Mouse (Mus musculus) bone marrow, adult 2 months (tissue): ENCODE data around the gene Yif1a. TPM values are rescaled to one million over a fixed set of nuclear protein-coding genes. Genes with fewer than 3 reads are reported as not detected.

Experiments used
- H3K27ac ChIP-seq: fragments of 200-500 bp; 2 replicates; pipeline ENCODE4 v1.5.1; 2012; ENCODE audit warnings: low read depth, mild to moderate bottlenecking, control low read depth, inconsistent platforms, low read length; ENCODE audit not compliant: control insufficient read depth, poor library complexity, insufficient read depth
- H3K4me1 ChIP-seq: fragments of 200-500 bp; 2 replicates; pipeline ENCODE4 v1.6.1; 2011; ENCODE audit warnings: low read length; ENCODE audit not compliant: control insufficient read depth, insufficient read depth
- H3K4me3 ChIP-seq: fragments of 200-500 bp; replicated peaks from 2 replicates; pipeline ENCODE3; 2011; ENCODE audit warnings: mild to moderate bottlenecking, low read depth, low read length, control low read depth; ENCODE audit not compliant: control insufficient read depth
- CTCF ChIP-seq: fragments of 200-500 bp; IDR thresholded peaks from 2 replicates; pipeline ENCODE4 v1.5.1; 2011; ENCODE audit warnings: low read length, control low read depth; ENCODE audit not compliant: control insufficient read depth, insufficient read depth
- POLR2A ChIP-seq: fragments of 200-500 bp; IDR thresholded peaks from 2 replicates; pipeline ENCODE4 v1.6.1; 2011; ENCODE audit warnings: low read depth, mild to moderate bottlenecking, control low read depth, low read length, borderline replicate concordance; ENCODE audit not compliant: control insufficient read depth
- WGBS: fragments of 180-500 bp; shearing (Covaris S2); methylation state at CpG from one replicate; pipeline ENCODE4 v1.1.7; 2018; 5-methylcytosine and 5-hydroxymethylcytosine counted together
- polyA plus RNA-seq: library from polyadenylated mRNA; stranded (reverse); fragments of >200 nt; gene quantifications from 2 replicates; pipeline ENCODE4 v1.2.4, GENCODE M21; 2011; ENCODE audit warnings: low replicate concordance; ENCODE audit not compliant: missing spikeins, insufficient read depth, insufficient read length

Gene Yif1a
- polyA plus RNA-seq, 1 experiment: 15.0 TPM

DNA sequence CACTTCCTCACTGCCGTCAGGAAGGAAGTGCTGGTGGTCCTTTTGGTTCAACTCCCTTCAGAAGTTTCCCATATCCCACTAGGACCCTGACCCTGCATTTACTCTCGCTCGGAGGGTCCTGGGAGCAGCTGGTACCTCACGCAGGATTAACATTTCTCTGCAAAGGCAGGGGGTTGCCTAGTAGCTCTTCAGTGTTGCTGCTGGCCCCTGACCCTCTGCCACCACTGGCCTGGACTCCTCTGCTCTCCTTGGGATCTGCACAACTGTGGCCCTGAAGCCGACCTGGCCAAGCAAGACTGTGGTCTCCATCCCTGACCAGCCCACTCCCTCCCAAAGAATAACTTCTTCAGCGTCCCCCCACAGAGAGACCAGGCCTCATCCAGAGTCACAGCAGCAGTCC is 39.0 kb upstream of the Yif1a start:
- H3K27ac ChIP-seq: no peak overlapping the region
- no peak overlapping the region for H3K4me3 ChIP-seq
- WGBS: 85% methylated on average over 6 of the region's 6 CpGs
- H3K4me1 ChIP-seq: no peaks in the 10 kb centered on the region
- no peak for TF ChIP-seq CTCF
- no peak for TF ChIP-seq POLR2A

DNA sequence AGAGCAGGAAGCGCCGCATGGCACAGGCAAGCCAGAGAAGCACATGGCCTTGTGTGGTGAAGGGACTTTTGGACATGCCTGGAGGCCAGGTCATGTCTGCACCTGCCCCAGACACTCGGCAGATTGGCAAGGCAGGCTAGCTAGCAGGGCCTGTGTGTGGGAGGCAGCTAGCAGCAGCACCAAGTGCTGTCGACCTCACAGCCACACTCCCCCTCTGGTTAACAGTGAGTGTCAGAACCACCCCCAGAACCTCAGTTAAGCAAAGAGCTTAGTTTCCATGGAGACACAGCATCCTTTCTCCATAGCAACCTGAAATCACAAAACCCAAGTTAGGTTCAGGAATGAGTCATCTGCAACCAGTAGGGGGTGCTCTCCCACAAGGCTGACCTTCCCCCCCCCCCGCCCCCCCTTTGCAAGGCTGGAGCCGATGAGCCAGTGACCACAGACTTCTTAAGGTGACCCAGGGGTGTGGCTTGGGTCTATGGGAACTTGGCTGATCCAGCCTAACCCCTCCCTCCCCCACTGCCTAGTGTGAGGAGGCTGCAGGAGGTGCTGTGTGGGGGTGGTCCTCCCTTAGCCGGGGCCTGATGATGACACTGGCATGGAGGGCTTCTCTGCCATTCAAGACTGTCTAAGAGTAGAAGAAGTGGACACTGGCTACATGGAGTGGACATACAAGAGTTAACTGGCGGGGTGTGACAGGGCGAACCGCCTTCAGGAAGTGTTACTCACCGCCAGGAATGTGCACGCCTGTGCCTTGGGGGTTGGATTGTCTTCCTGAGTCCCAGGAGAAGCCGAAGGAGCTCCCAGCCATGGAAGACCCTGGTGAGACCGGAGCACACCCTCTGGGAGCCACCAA is 38.1 kb upstream of the Yif1a start, which contains the start of gene Rin1:
Rin1 (plus strand) TSS at position 435 of the 859 bp plus-strand sequence.
- Histone ChIP-seq H3K4me3 (no peak within 1 kb of the TSS), H3K4me1 (no peaks in the 10 kb centered on the region), H3K27ac (no peak within 1 kb of the TSS)
- 17% methylated on average over 14 of the region's 14 CpGs for WGBS
- TF ChIP-seq CTCF (no peak), POLR2A (no peak)

DNA sequence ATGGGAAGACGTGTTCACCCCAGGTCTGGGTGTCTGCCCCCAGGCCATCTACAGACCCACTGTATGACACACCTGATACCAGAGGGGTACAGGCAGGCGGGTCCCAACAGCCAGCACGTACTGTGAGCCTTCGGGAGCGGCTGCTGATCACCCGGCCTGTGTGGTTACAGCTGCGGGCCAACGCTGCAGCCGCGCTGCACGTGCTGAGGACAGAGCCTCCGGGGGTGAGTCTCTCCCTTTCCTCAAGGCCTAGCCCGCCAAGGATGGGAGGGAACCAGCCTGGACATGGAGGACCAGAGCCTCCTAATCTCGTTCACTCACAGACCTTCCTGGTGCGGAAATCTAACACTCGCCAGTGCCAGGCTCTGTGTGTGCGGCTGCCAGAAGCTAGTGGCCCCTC is 37.3 kb upstream of the Yif1a start:
- TF ChIP-seq POLR2A (no peak), CTCF (no peak)
- H3K4me1 ChIP-seq: no peaks in the 10 kb centered on the region
- no peak overlapping the region for H3K27ac ChIP-seq
- H3K4me3 ChIP-seq: no peak overlapping the region
- WGBS: 10% methylated on average over 17 of the region's 17 CpGs

DNA sequence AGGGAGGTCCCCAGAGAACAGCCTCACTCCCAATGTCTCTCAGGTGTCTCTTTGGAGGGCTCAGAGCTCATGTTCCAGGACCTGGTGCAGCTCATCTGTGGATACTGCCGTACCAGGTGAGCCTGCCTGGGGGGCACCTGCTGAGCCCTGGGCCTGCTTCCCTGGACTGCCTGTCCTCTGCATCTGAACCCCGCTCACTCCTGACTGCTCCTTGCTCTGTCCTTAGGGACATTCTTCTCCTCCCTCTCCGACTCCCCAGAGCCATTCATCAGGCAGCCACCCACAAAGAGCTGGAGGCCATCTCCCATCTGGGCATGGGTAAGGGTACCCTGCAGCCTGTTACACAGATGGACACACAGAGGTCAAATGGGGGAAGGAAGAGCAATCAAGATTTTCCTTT is 36.8 kb upstream of the Yif1a start:
- 85% methylated on average over 3 of the region's 3 CpGs for WGBS
- H3K4me1 ChIP-seq: no peaks in the 10 kb centered on the region
- no peak overlapping the region for H3K4me3 ChIP-seq
- no peak overlapping the region for H3K27ac ChIP-seq
- TF ChIP-seq POLR2A (no peak), CTCF (no peak)

DNA sequence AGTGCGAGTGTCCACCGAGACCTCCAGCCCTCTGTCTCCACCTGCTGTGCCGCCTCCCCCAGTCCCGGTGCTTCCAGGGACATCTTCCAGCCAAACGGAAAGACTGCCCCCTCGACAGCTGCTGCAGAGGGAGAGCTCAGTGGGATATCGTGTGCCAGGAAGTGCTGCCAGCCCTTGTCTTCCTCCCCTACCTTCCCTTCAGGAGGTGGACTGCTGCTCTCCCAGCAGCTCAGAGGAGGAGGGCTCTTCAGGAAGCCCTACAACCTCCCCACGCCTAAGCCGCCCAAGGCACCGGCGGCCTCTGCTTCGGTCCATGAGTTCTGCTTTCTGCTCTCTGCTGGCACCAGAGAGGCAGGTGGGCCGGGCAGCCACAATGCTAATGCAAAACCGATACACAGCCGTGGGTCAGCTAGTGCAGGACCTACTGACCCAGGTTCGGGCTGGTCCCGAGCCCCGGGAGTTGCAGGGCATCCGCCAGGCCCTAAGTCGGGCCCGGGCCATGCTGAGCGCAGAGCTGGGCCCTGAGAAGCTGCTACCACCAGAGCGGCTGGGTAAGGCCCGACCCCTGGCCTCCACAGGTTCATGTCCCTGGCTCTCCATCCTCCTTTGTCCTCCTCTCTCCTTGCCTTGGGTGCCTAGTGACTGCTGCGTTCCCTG is 36.0 kb upstream of the Yif1a start:
- Histone ChIP-seq H3K4me1 (no peaks in the 10 kb centered on the region), H3K4me3 (no peak overlapping the region), H3K27ac (no peak overlapping the region)
- no peak for TF ChIP-seq POLR2A
- TF ChIP-seq CTCF: no peak
- WGBS: 29% methylated on average over 25 of the region's 25 CpGs

DNA sequence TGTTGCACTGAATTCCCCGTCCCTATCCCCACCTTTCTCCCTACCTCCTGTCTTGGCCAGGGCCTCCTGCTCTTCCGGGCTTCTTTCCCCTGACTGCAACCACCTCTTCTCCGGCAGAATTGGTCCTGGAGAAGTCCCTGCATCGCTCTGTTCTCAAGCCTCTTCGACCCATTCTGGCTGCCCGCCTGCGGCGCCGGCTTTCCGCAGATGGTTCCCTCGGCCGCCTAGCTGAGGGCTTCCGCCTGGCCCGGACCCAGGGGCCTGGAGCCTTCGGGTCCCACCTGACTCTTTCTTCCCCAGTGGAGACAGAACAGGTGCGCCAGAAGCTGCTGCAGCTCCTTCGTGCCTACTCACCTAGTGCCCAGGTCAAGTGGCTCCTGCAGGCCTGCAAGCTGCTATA is 35.5 kb upstream of the Yif1a start:
- Histone ChIP-seq H3K4me1 (no peaks in the 10 kb centered on the region), H3K4me3 (no peak overlapping the region), H3K27ac (no peak overlapping the region)
- no peak for TF ChIP-seq CTCF
- TF ChIP-seq POLR2A: no peak
- WGBS: 77% methylated on average over 17 of the region's 17 CpGs

DNA sequence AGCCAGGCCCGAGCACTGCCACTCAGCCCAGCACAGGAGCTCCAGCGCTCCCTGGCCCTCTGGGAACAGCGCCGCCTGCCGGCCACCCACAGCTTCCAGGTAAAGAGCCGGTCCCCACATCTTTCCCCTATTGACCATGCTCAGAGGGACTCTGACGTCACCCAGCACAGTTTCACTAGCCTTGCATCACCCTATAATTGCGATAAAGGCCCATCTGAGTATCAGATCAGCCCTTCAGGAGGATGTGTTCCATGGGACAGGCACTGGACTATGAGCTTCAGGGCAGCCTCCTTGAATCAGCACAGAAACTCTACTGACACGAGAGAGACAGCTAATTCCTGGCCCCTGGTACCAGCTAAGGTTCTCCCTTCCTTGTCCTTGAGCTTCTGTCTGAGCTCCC is 34.4 kb upstream of the Yif1a start:
- 39% methylated on average over 9 of the region's 9 CpGs for WGBS
- H3K27ac ChIP-seq: no peak overlapping the region
- no peaks in the 10 kb centered on the region for H3K4me1 ChIP-seq
- H3K4me3 ChIP-seq: no peak overlapping the region
- TF ChIP-seq POLR2A: no peak
- TF ChIP-seq CTCF: peak; percentile 63; the same call in 1 of the 2 replicates

DNA sequence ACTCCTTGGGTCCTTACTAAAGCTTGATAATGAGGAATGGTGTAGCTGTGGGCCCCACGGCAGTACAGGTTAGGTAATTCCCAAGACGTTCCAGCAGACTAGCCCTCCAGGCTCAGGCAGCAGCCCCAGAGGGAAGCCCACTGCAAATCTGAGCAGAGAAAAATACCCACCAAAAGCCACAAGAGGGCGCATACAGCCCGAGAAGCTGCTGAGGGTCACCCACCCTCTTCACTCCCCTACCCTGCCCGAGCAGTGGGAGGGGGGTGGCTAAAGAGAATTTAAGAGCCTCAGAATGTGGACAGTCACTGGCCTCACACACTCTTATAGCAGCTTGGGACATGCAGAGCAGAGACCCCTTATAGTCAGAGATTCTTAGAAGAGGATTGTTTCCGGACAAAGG is 32.1 kb upstream of the Yif1a start:
- Histone ChIP-seq H3K27ac (no peak overlapping the region), H3K4me1 (no peaks in the 10 kb centered on the region), H3K4me3 (no peak overlapping the region)
- WGBS: 15% methylated on average over 6 of the region's 6 CpGs
- peak; percentile 48 for TF ChIP-seq CTCF
- TF ChIP-seq POLR2A: no peak
